In genomic region chr9:124079803-124080202, GRCm38 (mm10) we compare ENCODE assay signal across 15 mouse cellular contexts. TPM values are rescaled to one million over a fixed set of nuclear protein-coding genes. Genes with fewer than 3 reads are reported as not detected.
"Had no signal": no experiment of that assay in that cellular context is flagged by ENCODE, and none has a peak within 500 bp of the region (broad histone marks: within the 10 kb centered on the region; RNA-seq: fewer than 3 reads in every experiment).

No protein-coding gene starts in this region.

- DNase-seq: kidney, adult 2 months; kidney, postnatal 14 days; lung, postnatal 36 days; midbrain, embryonic 14.5 days; thymus, postnatal 36 days had no signal

- ATAC-seq: liver, embryonic 12.5 days had no signal

RNA-seq across cellular contexts. Expression of gene Ccr2, which starts 21.9 kb away (rescaled TPM):
- polyA plus RNA-seq: myocyte had no signal

RNA-seq across cellular contexts. Expression of gene Ccr5, which starts 41.5 kb away (rescaled TPM):
- polyA plus RNA-seq: myocyte had no signal

RNA-seq across cellular contexts. Expression of gene Ccr3, which starts 58.0 kb away (rescaled TPM):
- total RNA-seq: layer of hippocampus, adult 8-10 months; layer of hippocampus, postnatal 14 days; left cerebral cortex, adult 8-10 months; left cerebral cortex, postnatal 25 days had no signal
- polyA plus RNA-seq: limb, embryonic 11.5 days; limb, embryonic 15.5 days; midbrain, embryonic 10.5 days; midbrain, embryonic 14.5 days; myocyte; neural tube, embryonic 12.5 days had no signal
